Mouse (Mus musculus) neutrophil, adult 5-6 weeks (primary cell): ENCODE measurements around the gene Slc35f6. TPM values are rescaled to one million over a fixed set of nuclear protein-coding genes. Genes with fewer than 3 reads are reported as not detected.
A peak's percentile ranks its signal among the peaks of the same experiment; 100 is the strongest.

Experiments
- ATAC-seq: fragments of 151-379, 151-347 bp; 2 replicates; pipeline ENCODE4 v1.8.0; 2017; ENCODE audit warnings: mild to moderate bottlenecking, moderate TSS enrichment; ENCODE audit not compliant: insufficient number of reproducible peaks, poor library complexity, low FRiP score, severe bottlenecking; ENCODE audit errors: extremely low read depth
- total RNA-seq: library from RNA; stranded (forward); fragments of 200-1000 nt; gene quantifications from 2 replicates; pipeline ENCODE4 v1.2.3, GENCODE M21; 2017

The Slc35f6 gene
- total RNA-seq, 1 experiment from 2014 or later = 17.8 TPM

DNA sequence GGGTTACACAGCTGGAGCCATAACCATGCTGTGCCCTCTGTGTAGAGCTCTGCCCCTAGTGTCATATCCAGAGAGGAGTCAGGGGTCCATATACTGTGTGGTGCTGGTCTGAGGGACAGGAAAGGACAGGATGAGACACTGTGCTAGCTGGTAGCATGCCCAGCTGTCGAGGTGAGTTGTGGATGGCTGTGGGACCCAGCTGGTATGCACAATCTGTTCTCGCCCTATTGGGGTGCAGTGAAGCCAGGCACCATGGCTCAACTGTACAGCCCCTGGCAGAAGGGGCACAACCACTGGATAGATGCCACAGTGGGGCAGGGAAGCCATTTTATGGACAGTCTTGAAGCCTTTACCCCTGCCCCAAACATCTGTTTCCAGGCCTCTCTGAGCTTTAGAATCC lies 28.5 kb upstream of the Slc35f6 start:
- no peak for ATAC-seq

- no peak for ATAC-seq
These were observed 27.2 kb upstream of the Slc35f6 start for GRCm38 (mm10) chr5:30620567-30620966.

DNA sequence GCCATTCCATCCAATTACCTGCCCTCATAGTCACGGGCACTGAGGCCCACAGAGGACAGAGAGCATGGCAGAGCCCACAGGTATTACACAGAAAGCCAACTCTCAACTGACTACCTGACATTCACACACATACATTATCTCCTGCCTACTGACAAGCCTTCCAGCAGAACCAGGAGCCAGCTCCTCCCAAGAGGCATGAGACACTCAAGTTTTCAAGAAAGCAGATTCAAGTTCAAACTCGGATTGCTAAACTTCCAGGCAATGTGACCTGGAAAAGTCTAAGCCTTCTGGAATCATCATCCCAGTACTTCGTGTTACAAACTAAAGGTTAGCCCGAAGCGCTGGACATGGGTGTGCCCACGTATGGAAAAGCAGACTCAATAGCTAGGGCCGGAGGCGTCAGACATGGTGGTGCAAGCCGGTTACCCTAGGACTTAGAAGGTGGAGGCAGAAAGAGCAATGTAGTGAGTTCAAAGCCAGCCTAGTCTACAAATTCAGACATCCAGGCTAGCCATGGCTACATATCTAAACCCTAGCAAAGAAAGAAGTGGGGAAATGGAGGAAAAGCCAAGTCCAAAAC lies 26.4 kb upstream of the Slc35f6 start:
- no peak for ATAC-seq

GRCm38 (mm10) chr5:30621844-30622176 lies 25.9 kb upstream of the Slc35f6 start:
- ATAC-seq = no peak

- peak; percentile 24; the same call in 1 of the 2 replicates for ATAC-seq
These were observed 25.4 kb upstream of the Slc35f6 start for GRCm38 (mm10) chr5:30622177-30622840.

- ATAC-seq = no peak
These were observed 24.9 kb upstream of the Slc35f6 start for GRCm38 (mm10) chr5:30622841-30623185.

DNA sequence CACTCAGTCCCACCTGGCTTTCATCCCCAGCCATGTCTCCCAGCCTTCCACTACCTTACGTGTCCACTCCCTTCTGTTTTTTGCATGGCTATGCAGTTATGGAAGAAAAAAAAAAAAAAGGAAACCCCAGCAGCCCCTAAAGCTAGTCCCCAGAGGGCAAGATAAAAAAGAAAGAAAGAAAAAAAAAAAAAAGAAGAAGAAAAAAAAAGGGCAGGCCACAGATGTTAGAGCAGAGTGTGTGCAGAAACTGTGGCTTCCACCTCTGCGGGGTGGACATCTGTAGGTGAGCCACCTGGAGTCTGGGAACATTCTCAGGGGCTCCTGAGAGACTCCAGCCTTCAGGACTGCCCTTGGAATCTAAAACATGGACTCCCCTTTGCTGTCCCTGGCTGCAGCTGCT lies 24.4 kb upstream of the Slc35f6 start:
- ATAC-seq = no peak

DNA sequence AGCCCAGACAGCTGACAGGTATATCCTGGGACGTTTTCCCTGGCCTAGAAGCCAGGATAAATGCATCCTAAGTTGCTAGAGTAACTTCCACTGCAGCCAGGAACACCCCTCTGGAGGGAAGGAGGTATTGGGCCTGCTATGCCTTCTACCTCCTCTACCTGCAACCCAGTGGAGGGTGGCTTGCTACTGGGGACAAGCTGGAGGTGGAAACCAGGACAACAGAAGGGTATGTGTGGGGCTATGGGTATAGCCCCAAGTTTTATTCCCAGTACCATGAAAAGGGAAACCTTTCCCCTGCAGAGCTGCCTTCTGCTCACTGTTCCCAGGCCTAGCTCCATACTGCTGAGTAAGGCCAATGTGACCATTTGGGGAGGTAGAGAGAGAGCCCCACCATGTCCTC lies 23.4 kb upstream of the Slc35f6 start:
- ATAC-seq = no peak

DNA sequence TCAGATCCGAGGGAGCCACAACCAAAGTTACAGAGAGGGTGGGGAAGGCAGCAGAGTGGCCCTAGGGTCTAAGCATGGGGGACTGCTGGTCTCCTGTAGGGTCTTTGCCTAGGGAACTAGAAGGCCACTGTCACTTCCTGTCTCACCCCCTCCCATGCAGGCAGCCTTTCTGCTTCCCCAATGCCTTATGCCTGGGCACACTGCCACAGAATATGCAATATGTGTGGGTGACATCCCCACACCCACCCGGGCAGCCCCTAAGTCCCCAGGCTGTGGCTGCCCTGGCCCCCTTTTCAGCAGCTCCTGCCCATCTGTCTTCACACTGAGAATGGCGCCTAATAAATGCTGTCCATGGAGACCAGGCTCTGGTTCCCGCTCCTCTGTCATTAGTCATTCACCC lies 22.8 kb upstream of the Slc35f6 start:
- ATAC-seq = no peak

GRCm38 (mm10) chr5:30625379-30625778 lies 22.4 kb upstream of the Slc35f6 start:
- no peak for ATAC-seq

DNA sequence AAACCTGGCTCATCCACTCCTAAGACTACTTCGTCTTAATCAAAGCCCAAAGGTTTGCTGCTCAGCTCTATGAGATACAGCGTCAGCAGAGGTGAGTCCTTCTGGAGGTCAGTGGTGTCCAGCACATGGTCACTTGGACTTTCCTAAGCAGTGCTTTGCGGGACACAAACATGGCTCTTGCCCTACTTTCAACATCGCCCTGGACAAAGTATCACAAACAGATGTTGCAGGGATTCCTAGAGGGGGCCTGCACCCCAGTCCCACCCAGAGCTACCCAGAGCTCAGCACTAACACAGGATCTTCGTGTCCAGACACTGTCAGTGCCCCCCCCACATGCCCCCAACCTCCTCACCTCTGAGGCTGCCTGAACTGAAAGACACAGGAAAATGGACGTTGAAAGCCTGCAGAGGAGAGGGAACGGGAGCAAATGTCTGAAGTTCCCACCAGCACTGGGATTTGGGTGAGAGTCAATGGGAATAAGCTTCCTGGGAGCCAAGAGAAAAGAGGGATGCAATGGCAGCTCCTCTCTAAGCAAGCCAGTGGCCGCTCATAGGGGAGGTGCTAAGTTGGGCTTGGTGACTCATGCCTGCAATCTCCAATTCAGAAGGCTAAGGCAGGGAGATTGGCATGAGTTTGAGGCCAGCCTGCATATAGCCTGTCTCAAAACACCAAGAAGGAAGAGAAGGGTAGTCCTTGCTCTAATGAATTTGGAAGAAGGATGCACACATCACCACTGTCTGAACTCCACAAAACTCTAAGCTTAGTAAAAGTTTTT lies 21.2 kb upstream of the Slc35f6 start:
- no peak for ATAC-seq

DNA sequence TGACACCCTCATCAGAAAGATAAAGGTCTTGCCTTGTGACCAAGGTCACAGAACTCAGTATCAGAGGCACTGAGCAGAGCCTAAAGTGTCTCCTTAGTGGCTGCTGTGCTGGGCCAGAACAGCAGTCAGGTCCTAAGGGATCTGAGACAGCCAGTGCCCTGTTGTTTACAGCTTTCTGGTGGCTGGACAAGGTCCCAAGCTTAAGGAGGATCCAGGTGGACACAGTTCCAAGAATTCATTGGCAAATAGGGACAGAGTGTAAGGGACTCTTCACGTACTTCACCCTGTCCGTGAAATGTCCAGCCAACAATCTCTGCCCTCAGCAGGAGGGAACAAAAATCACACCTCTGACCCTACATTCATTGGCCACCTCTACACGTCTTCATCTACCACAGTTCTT lies 19.2 kb upstream of the Slc35f6 start:
- ATAC-seq = no peak

- ATAC-seq = no peak
These were observed 17.3 kb upstream of the Slc35f6 start for GRCm38 (mm10) chr5:30630401-30630800.

GRCm38 (mm10) chr5:30632134-30632533 lies 15.6 kb upstream of the Slc35f6 start:
- ATAC-seq = no peak

DNA sequence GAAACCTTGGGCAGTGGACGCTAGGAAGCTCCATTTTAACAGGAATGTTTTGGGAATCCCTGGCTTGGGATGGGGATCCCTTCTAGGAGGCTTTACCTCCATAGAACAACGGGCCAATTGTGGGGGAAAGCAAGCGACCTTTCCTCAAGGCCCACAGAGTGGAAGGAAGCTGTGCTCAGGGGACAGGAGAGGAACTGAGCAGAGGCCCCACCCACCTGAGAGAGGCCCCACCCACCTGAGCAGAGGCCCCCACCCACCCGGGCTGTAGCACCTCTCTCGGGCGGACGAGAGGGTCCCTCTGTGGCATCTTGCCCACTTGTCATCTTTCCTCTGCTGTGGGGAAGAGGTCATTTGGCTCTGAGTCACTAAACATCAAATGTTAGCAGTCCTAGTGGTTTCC lies 10.7 kb upstream of the Slc35f6 start:
- no peak for ATAC-seq

- peak; percentile 86 for ATAC-seq
These were observed 9.7 kb upstream of the Slc35f6 start for GRCm38 (mm10) chr5:30638041-30638440.

DNA sequence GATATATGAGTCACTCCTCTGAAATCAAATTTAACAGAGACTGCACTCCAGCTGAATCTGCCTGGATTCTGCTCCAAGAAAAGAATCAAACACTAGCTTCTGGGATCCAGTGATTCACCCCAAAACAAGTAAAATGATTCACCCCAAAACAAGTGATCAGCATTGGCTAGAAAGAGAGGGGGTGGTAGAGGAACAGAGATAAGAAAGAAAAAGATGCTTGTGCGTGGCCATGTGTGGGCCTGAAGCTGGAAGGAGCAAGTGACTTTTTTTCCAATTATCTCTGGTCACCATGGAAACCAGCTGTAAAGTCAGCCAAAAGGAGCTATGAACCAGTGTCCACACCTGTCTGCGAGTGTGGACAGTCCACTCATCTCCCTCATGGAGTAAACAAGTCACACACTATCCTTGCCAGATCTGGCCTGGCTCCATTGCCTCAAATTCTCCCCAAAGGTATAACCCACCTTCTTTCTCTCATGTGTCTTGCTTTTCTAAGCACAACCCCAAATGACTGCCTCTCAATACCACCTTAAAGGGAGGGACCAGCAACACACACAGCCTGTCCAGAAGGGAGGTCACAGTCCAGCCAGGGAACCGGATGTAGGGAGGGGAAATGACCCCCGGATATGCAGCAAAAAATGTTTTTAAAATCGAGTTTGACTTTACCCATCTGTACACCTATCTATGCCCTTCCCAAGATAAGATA lies 4.1 kb upstream of the Slc35f6 start:
- ATAC-seq = no peak

DNA sequence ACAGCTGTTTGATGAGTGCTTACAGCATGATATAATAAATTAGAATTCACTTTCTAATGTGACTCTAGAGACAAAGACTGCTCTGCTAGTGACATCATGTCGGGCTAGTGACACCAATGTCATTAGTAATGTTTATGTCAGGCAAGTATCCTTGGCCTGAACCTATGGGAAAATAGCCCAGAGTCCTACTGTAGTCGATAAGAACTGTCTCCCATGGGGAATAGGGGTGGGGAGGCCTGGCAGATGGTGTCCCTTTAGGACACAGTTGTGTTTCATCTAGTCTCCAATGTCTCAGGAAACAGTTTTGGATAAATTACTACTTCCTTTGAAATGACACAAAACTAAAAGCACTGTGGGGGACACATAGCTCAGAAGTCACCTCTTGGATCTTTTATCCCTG lies 1.7 kb upstream of the Slc35f6 start:
- no peak for ATAC-seq

- no peak for ATAC-seq
These were observed 337 bp upstream of the Slc35f6 start for GRCm38 (mm10) chr5:30647396-30647795.

DNA sequence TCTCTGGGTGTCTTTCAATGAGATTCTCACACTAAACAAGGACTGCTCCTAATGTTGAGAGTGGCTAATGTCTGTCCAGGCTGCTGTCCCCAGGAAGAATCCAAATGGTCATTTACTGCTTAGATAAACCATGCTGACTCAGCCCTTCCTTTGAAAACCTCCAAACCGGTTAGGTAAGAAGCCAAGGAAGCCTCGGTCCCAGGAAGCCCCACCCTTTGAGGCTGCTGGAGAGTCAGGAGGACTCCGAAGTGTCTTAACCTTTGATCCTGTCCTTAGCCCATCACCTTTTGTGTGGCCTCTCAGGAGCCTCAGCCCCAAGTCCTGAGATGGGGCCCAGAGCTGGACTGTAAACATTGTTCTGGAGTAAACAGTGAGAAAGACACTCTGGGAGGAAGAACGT lies 1.8 kb downstream of the Slc35f6 start:
- ATAC-seq = no peak
